Mouse (Mus musculus): Measurements from ENCODE around the gene Atg4d.

DNA sequence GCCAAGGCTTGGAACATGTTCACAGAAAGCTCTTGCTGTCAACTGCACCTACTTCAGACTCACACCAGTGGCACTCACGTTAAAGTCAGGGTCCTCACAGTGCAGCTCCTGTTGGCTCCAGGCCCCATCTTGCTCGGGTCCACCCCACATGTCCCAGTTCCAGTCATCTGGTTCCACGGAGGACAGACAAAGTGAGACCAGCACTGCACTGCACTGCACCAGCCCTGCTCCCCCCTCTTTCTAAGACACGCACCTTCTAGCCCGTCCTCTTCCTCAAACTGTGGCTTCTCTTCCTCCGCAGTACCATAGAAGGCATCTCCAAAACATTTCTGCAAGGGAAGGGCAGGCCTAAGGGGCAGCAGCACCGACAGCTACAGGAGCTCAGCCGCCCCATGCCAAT, 11.2 kb downstream of the Atg4d start:
- TF ChIP-seq POLR2A (IDR thresholded peaks at IDR 0.05; ENCODE audit: extremely low read depth, insufficient read depth, low read length) (no peak), CTCF (IDR thresholded peaks at IDR 0.05; ENCODE audit: extremely low read depth, insufficient read depth, low read length) (no peak)
